Mouse (Mus musculus): ENCODE data around the gene Ccdc78. TPM values are rescaled to one million over a fixed set of nuclear protein-coding genes. Genes with fewer than 3 reads are reported as not detected.

Gene Ccdc78
- polyA plus RNA-seq, 1 experiment = not detected

DNA sequence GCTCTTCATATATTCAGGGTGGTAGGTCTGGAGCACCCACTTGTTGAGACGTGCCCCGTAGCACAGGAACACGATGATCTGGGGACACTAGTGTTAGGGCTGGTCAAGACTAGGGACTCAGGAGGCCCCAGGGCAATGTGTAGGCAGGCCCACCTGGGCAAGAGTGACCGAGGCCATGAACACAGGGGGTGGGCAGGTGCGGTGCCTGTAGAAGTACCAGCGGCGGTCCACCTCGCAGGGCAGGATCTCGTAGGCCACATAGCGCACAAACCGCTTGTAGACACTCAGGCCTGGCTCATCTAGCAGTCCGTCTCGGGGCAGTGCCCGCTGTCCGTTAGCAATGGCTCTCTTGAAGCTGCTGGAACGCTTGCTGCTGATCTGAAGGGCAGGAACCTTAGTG, 49.4 kb downstream of the Ccdc78 start:
- WGBS = 91% methylated on average over 16 of the region's 16 CpGs

DNA sequence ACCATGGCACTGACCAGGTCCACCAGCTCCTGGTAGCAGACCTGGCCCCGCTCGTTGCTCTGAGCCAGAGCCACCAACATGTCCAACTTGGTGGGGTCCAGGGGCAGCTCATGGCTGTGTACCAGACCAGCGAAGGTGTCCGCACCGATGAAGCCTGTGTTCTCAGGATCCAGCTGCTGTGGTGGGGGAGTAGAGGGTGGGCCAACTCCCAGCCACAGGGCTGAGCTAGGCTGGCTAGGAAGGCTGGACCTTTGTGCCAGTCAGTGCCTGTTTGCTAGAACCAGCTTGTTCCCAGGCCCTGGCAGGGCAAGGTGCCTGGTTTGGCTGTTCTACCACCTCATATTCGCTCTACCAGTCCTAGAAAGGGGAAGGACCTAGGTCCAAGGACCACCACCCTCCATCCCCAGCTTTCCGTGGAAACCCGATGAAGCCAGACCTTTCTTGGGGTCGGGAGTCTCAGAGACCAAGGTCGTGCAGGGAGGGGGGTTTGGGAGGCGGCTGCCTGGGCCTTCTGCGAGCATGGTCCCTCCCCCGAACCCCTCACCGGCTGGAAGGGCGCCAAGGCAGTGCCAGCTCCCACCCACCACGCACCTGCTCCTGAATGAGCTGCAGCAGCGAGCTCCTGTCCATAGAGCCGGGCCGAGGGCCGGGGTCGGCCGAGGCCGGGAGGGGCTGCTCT, 50.2 kb downstream of the Ccdc78 start:
- Histone ChIP-seq H3K4me3 (ENCODE audit: extremely low read depth, insufficient read depth, insufficient read length) (no peak overlapping the region; the same call in 1 of the 2 replicates), H3K27me3 (ENCODE audit: control insufficient read depth, insufficient read depth, low read length) (no peaks in the 10 kb centered on the region), H3K27ac (ENCODE audit: insufficient read depth, low read length) (no peak overlapping the region), H3K4me1 (ENCODE audit: control insufficient read depth, insufficient read depth, insufficient read length) (peaks cover 16% of the 10 kb centered on the region), H3K36me3 (ENCODE audit: control insufficient read depth, insufficient read depth, low read length) (peaks cover 24% of the 10 kb centered on the region)
- TF ChIP-seq POLR2A (IDR thresholded peaks at IDR 0.05; ENCODE audit: low read depth, low read length) (no peak), CTCF (IDR thresholded peaks at IDR 0.05; ENCODE audit: extremely low read depth, insufficient read depth, insufficient read length, insufficient replicate concordance) (no peak)
- no peak for DNase-seq (ENCODE audit: low read depth in 1 of 2, low spot score in 2 of 2)
- WGBS = 29% methylated on average over 23 of the region's 23 CpGs

More for the DNA sequence above, 49.4 kb downstream of the Ccdc78 start:
- no peak overlapping the region for H3K4me3 ChIP-seq (ENCODE audit: extremely low read depth, insufficient read depth, insufficient read length)
- H3K27ac ChIP-seq (ENCODE audit: insufficient read depth, low read length) = no peak overlapping the region
- no peaks in the 10 kb centered on the region for H3K27me3 ChIP-seq (ENCODE audit: control insufficient read depth, insufficient read depth, low read length)
- no peak for DNase-seq (ENCODE audit: low read depth in 1 of 2, low spot score in 2 of 2)
- TF ChIP-seq POLR2A (IDR thresholded peaks at IDR 0.05; ENCODE audit: low read depth, low read length) (no peak), CTCF (IDR thresholded peaks at IDR 0.05; ENCODE audit: extremely low read depth, insufficient read depth, insufficient read length, insufficient replicate concordance) (no peak)
- peaks cover 17% of the 10 kb centered on the region for H3K4me1 ChIP-seq (ENCODE audit: control insufficient read depth, insufficient read depth, insufficient read length)
- peaks cover 24% of the 10 kb centered on the region for H3K36me3 ChIP-seq (ENCODE audit: control insufficient read depth, insufficient read depth, low read length)

DNA sequence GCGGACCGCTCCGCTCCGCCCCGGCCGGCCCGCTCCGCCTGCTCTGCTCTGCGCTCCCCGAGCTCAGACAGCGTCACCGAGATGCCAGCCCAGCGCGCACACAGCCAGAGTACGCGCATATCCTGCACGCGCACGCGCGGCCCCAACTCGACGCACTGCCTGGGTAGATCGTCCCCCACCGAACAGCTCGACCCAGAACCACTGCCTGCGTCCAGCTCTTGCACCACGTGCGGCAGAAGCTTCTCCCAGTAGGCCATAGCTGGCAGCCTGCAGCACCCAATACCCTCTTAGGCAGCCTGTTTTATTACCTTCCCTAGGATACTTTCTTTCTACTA, 50.7 kb downstream of the Ccdc78 start, which contains the start of gene Rhbdl1:
Gene Rhbdl1 (minus strand): TSS at position 220 of the 335 bp plus-strand sequence.
- H3K27ac ChIP-seq (ENCODE audit: insufficient read depth, low read length) = no peak within 1 kb of the TSS

DNA sequence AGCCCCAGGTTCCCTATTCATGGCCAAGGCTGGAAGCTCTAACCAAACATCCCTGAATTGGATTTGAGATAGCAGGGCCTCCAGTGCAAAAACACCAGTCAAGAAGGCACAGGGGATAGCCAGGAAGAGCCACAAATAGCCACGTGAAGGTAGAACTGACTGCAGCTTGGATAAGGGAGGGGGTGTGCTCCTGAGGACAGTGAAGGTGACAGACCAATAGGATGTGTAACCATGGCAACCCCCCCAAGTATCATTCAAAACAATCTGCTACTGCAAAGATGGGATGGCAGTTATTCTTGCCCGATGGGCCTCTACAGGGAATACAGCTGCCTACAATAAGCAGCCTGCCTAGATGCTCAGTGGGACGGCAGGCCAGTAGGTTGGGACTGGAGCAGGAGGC, 51.2 kb downstream of the Ccdc78 start:
- TF ChIP-seq POLR2A (IDR thresholded peaks at IDR 0.05; ENCODE audit: low read depth, low read length) (no peak), CTCF (IDR thresholded peaks at IDR 0.05; ENCODE audit: extremely low read depth, insufficient read depth, insufficient read length, insufficient replicate concordance) (no peak)
- peaks cover 30% of the 10 kb centered on the region for H3K36me3 ChIP-seq (ENCODE audit: control insufficient read depth, insufficient read depth, low read length)
- H3K27me3 ChIP-seq (ENCODE audit: control insufficient read depth, insufficient read depth, low read length) = no peaks in the 10 kb centered on the region
- no peak for DNase-seq (ENCODE audit: low read depth in 1 of 2, low spot score in 2 of 2)
- no peak overlapping the region for H3K27ac ChIP-seq (ENCODE audit: insufficient read depth, low read length)
- H3K4me3 ChIP-seq (ENCODE audit: extremely low read depth, insufficient read depth, insufficient read length) = no peak overlapping the region
- WGBS = 74% methylated on average over 3 of the region's 3 CpGs
- H3K4me1 ChIP-seq (ENCODE audit: control insufficient read depth, insufficient read depth, insufficient read length) = peaks cover 10% of the 10 kb centered on the region

More for the DNA sequence above, 50.7 kb downstream of the Ccdc78 start, which contains the start of gene Rhbdl1:
- TF ChIP-seq CTCF (IDR thresholded peaks at IDR 0.05; ENCODE audit: extremely low read depth, insufficient read depth, insufficient read length, insufficient replicate concordance) (no peak), POLR2A (IDR thresholded peaks at IDR 0.05; ENCODE audit: low read depth, low read length) (no peak)
- Histone ChIP-seq H3K27me3 (ENCODE audit: control insufficient read depth, insufficient read depth, low read length) (no peaks in the 10 kb centered on the region), H3K4me1 (ENCODE audit: control insufficient read depth, insufficient read depth, insufficient read length) (peaks cover 11% of the 10 kb centered on the region), H3K4me3 (ENCODE audit: extremely low read depth, insufficient read depth, insufficient read length) (no peak within 1 kb of the TSS; the same call in 1 of the 2 replicates), H3K36me3 (ENCODE audit: control insufficient read depth, insufficient read depth, low read length) (peaks cover 27% of the 10 kb centered on the region)
- no peak for DNase-seq (ENCODE audit: low read depth in 1 of 2, low spot score in 2 of 2)
- 14% methylated on average over 29 of the region's 29 CpGs for WGBS

DNA sequence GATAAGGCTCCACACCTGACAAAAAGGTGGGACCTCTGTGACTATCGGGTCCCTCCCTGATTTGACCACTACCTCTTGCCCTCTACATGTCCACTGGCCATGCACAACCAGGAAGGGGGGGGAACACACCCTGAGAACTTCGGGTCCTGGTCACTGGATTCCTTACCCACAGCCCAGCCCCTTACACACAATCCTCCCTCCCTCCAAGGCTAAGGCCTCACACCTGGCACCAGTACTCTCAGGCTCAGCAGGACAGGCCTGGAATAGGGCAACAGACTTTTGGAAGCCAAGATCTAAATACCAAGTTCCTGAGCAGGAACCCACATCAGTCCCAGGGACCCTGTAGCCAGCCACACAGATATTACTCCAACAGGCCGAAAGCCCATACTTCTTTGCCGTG, 52.5 kb downstream of the Ccdc78 start:
- Histone ChIP-seq H3K4me1 (ENCODE audit: control insufficient read depth, insufficient read depth, insufficient read length) (peaks cover 16% of the 10 kb centered on the region), H3K36me3 (ENCODE audit: control insufficient read depth, insufficient read depth, low read length) (peaks cover 30% of the 10 kb centered on the region), H3K4me3 (ENCODE audit: extremely low read depth, insufficient read depth, insufficient read length) (no peak overlapping the region), H3K27ac (ENCODE audit: insufficient read depth, low read length) (no peak overlapping the region), H3K27me3 (ENCODE audit: control insufficient read depth, insufficient read depth, low read length) (no peaks in the 10 kb centered on the region)
- WGBS = 90% methylated on average over 4 of the region's 4 CpGs
- no peak for DNase-seq (ENCODE audit: low read depth in 1 of 2, low spot score in 2 of 2)
- TF ChIP-seq CTCF (IDR thresholded peaks at IDR 0.05; ENCODE audit: extremely low read depth, insufficient read depth, insufficient read length, insufficient replicate concordance) (no peak), POLR2A (IDR thresholded peaks at IDR 0.05; ENCODE audit: low read depth, low read length) (no peak)

DNA sequence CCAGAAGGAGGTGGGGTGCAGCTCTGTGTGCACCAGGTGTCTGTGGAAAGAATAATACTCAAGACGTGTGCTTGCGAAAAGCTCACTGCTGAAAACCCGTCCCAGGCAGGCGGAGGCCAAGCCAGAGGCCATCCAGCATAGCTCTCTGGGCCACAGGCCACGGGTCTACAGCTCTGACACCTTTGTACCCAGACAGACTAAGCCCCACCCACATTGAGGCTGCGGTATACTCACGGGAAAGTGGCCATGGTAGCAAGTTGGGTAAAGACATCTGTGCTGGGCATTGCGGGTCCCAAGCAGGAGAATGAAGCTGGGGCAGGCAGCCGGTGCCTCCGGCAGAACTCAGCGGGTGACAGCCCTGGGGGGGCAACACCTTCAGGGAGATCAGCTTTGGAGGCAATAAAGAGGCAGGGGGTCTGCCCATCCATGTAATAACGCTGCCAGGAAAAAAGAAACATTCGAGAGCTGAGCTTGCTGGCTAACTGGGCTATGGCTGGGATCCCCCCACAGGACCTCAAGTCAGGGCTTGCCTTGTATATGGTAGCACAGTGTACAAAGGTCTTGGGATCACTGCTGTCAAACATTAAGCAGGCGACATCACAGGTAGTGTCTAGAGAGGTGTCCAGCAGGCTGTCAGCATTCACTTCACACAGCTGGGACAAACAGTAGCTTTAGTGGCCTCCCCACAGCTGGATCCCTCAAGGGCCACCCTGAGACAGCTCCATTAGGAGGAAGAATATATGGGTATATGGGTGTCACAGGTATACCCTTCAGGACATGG, 53.3 kb downstream of the Ccdc78 start:
- WGBS = 93% methylated on average over 14 of the region's 14 CpGs
- Histone ChIP-seq H3K27me3 (ENCODE audit: control insufficient read depth, insufficient read depth, low read length) (no peaks in the 10 kb centered on the region), H3K36me3 (ENCODE audit: control insufficient read depth, insufficient read depth, low read length) (peaks cover 30% of the 10 kb centered on the region), H3K4me1 (ENCODE audit: control insufficient read depth, insufficient read depth, insufficient read length) (peaks cover 13% of the 10 kb centered on the region), H3K27ac (ENCODE audit: insufficient read depth, low read length) (no peak overlapping the region), H3K4me3 (ENCODE audit: extremely low read depth, insufficient read depth, insufficient read length) (no peak overlapping the region)
- DNase-seq (ENCODE audit: low read depth in 1 of 2, low spot score in 2 of 2) = no peak
- TF ChIP-seq CTCF (IDR thresholded peaks at IDR 0.05; ENCODE audit: extremely low read depth, insufficient read depth, insufficient read length, insufficient replicate concordance) = no peak
- no peak for TF ChIP-seq POLR2A (IDR thresholded peaks at IDR 0.05; ENCODE audit: low read depth, low read length)

Other genes starting within 250 kb of the Ccdc78 start
- 0.65 and 0.83 TPM in 2 replicates for gene Sox8, start 215.9 kb upstream of the Ccdc78 start, polyA plus RNA-seq (2012; rRNA removed)
- gene Lmf1, start 207.5 kb upstream of the Ccdc78 start, polyA plus RNA-seq (2012; rRNA removed) = 13.1 and 15.6 TPM in 2 replicates
- gene Gng13, start 69.4 kb upstream of the Ccdc78 start, polyA plus RNA-seq (2012; rRNA removed) = 0.16 TPM in 1 of 2 replicates, not detected in the other
- gene Chtf18, start 59.2 kb upstream of the Ccdc78 start, polyA plus RNA-seq (2012; rRNA removed) = 10.6 and 13.0 TPM in 2 replicates
- gene Rpusd1, start 58.9 kb upstream of the Ccdc78 start, polyA plus RNA-seq (2012; rRNA removed) = 25.9 and 37.9 TPM in 2 replicates
- 0.09 and 0.13 TPM in 2 replicates for gene Mslnl, start 50.5 kb upstream of the Ccdc78 start, polyA plus RNA-seq (2012; rRNA removed)
- gene Msln, start 32.2 kb upstream of the Ccdc78 start, polyA plus RNA-seq (2012; rRNA removed) = 3.1 and 6.8 TPM in 2 replicates
- 18.6 and 20.7 TPM in 2 replicates for gene Narfl, start 12.8 kb upstream of the Ccdc78 start, polyA plus RNA-seq (2012; rRNA removed)
- 37.9 and 49.4 TPM in 2 replicates for gene Haghl, start 907 bp upstream of the Ccdc78 start, polyA plus RNA-seq (2012; rRNA removed)
- 96.7 and 113 TPM in 2 replicates for gene Fam173a, start 6.3 kb downstream of the Ccdc78 start, polyA plus RNA-seq (2012; rRNA removed)
- gene AC134908.4, start 9.1 kb downstream of the Ccdc78 start, polyA plus RNA-seq (2012; rRNA removed) = 1.1 TPM in 1 of 2 replicates, not detected in the other
- gene Metrn, start 10.6 kb downstream of the Ccdc78 start, polyA plus RNA-seq (2012; rRNA removed) = 37.6 and 61.5 TPM in 2 replicates
- 1.2 and 1.4 TPM in 2 replicates for gene Fbxl16, start 22.5 kb downstream of the Ccdc78 start, polyA plus RNA-seq (2012; rRNA removed)
- 33.6 and 38.6 TPM in 2 replicates for gene Wdr24, start 37.0 kb downstream of the Ccdc78 start, polyA plus RNA-seq (2012; rRNA removed)
- gene Jmjd8, start 42.3 kb downstream of the Ccdc78 start, polyA plus RNA-seq (2012; rRNA removed) = 30.9 and 31.3 TPM in 2 replicates
- gene Stub1, start 46.8 kb downstream of the Ccdc78 start, polyA plus RNA-seq (2012; rRNA removed) = 85.4 and 104 TPM in 2 replicates
- gene Rhbdl1, start 50.7 kb downstream of the Ccdc78 start, polyA plus RNA-seq (2012; rRNA removed) = 5.5 and 7.3 TPM in 2 replicates
- 29.5 and 34.1 TPM in 2 replicates for gene Gm20683, start 55.2 kb downstream of the Ccdc78 start, polyA plus RNA-seq (2012; rRNA removed)
- 62.1 and 77.0 TPM in 2 replicates for gene Rhot2, start 58.3 kb downstream of the Ccdc78 start, polyA plus RNA-seq (2012; rRNA removed)
- 34.5 and 45.0 TPM in 2 replicates for gene Wdr90, start 74.9 kb downstream of the Ccdc78 start, polyA plus RNA-seq (2012; rRNA removed)
- 17.3 and 21.7 TPM in 2 replicates for gene Mcrip2, start 82.2 kb downstream of the Ccdc78 start, polyA plus RNA-seq (2012; rRNA removed)
- 53.6 and 81.2 TPM in 2 replicates for gene Mettl26, start 88.5 kb downstream of the Ccdc78 start, polyA plus RNA-seq (2012; rRNA removed)
- 0.74 and 0.99 TPM in 2 replicates for gene Wfikkn1, start 94.3 kb downstream of the Ccdc78 start, polyA plus RNA-seq (2012; rRNA removed)
- 26.8 and 31.6 TPM in 2 replicates for gene Rab40c, start 133.1 kb downstream of the Ccdc78 start, polyA plus RNA-seq (2012; rRNA removed)
- gene Pigq, start 158.4 kb downstream of the Ccdc78 start, polyA plus RNA-seq (2012; rRNA removed) = 203 and 239 TPM in 2 replicates
- 4.3 and 4.7 TPM in 2 replicates for gene Nhlrc4, start 158.4 kb downstream of the Ccdc78 start, polyA plus RNA-seq (2012; rRNA removed)
- not detected in 2 replicates for gene A930017K11Rik, start 166.0 kb downstream of the Ccdc78 start, polyA plus RNA-seq (2012; rRNA removed)
- 35.0 and 45.9 TPM in 2 replicates for gene Capn15, start 199.2 kb downstream of the Ccdc78 start, polyA plus RNA-seq (2012; rRNA removed)

Measured in spleen, adult 2 months (tissue).